Mouse (Mus musculus) testis, postnatal 10 days (tissue): ENCODE measurements around the gene Abcf1.
"Not testable (repeated sequence)": the region's sequence is repeated elsewhere in the genome, so short reads cannot be mapped to it uniquely, and the experiment has no call there.

Source experiments
- DNase-seq: peaks from one replicate; pipeline ENCODE4 v3.0.0; 2021; ENCODE audit warnings: low spot score

Gene Abcf1

GRCm38 (mm10) chr17:35978811-35979400 is 9.3 kb upstream of the Abcf1 start:
- DNase-seq, result no peak

- no peak for DNase-seq
These were observed 2.6 kb upstream of the Abcf1 start for GRCm38 (mm10) chr17:35972131-35972530.

- DNase-seq, result no peak
These were observed 1.9 kb downstream of the Abcf1 start for GRCm38 (mm10) chr17:35967621-35968020.

GRCm38 (mm10) chr17:35963279-35963678 is 6.3 kb downstream of the Abcf1 start:
- DNase-seq, result no peak

- no peak for DNase-seq
These were observed 10.9 kb downstream of the Abcf1 start for GRCm38 (mm10) chr17:35958533-35959223.

GRCm38 (mm10) chr17:35954665-35955064 is 14.9 kb downstream of the Abcf1 start:
- DNase-seq, result no peak

GRCm38 (mm10) chr17:35952559-35952958 is 17.0 kb downstream of the Abcf1 start:
- DNase-seq, result not testable (repeated sequence)

- not testable (repeated sequence) for DNase-seq
These were observed 18.6 kb downstream of the Abcf1 start for GRCm38 (mm10) chr17:35950946-35951345.

- no peak for DNase-seq
These were observed 29.6 kb downstream of the Abcf1 start for GRCm38 (mm10) chr17:35939941-35940340.

- no peak for DNase-seq
These were observed 30.5 kb downstream of the Abcf1 start for GRCm38 (mm10) chr17:35939108-35939507.

GRCm38 (mm10) chr17:35937700-35938348 is 31.7 kb downstream of the Abcf1 start:
- DNase-seq, result no peak

- DNase-seq, result not testable (repeated sequence)
These were observed 33.8 kb downstream of the Abcf1 start for GRCm38 (mm10) chr17:35935763-35936162.

GRCm38 (mm10) chr17:35932608-35933007 is 37.0 kb downstream of the Abcf1 start:
- DNase-seq, result no peak

GRCm38 (mm10) chr17:35930627-35931026 is 38.9 kb downstream of the Abcf1 start:
- no peak for DNase-seq

GRCm38 (mm10) chr17:35929534-35929933 is 40.0 kb downstream of the Abcf1 start:
- no peak for DNase-seq

GRCm38 (mm10) chr17:35927471-35927870 is 42.1 kb downstream of the Abcf1 start:
- DNase-seq, result no peak

- DNase-seq, result no peak
These were observed 46.3 kb downstream of the Abcf1 start for GRCm38 (mm10) chr17:35923281-35923680.

- DNase-seq, result no peak
These were observed 47.0 kb downstream of the Abcf1 start for GRCm38 (mm10) chr17:35922566-35922965.

- DNase-seq, result no peak
These were observed 47.9 kb downstream of the Abcf1 start for GRCm38 (mm10) chr17:35921710-35922109.

GRCm38 (mm10) chr17:35920862-35921562 is 48.5 kb downstream of the Abcf1 start:
- DNase-seq, result no peak

GRCm38 (mm10) chr17:35920384-35920783 is 49.2 kb downstream of the Abcf1 start:
- no peak for DNase-seq

GRCm38 (mm10) chr17:35919864-35920301 is 49.7 kb downstream of the Abcf1 start:
- no peak for DNase-seq
